Mouse (Mus musculus) thymus, postnatal 0 days (tissue): Measurements from ENCODE around the gene Gm15140. TPM values are rescaled to one million over a fixed set of nuclear protein-coding genes. Genes with fewer than 3 reads are reported as not detected.
"Not testable (repeated sequence)": the region's sequence is repeated elsewhere in the genome, so short reads cannot be mapped to it uniquely, and the experiment has no call there.

ENCODE experiments used
- DNase-seq: peaks from one replicate; pipeline ENCODE4 v3.0.0-alpha.2; 2015; ENCODE audit warnings: low spot score
- polyA plus RNA-seq: library from polyadenylated mRNA; unstranded; fragments of >200 nt; fragmentation: Nextera tagmentation; extraction: Ambion mirVana; gene quantifications from 2 replicates; pipeline ENCODE4 v1.2.1, GENCODE M21; 2015

Gene Gm15140
- not detected in 2 replicates for polyA plus RNA-seq

DNA sequence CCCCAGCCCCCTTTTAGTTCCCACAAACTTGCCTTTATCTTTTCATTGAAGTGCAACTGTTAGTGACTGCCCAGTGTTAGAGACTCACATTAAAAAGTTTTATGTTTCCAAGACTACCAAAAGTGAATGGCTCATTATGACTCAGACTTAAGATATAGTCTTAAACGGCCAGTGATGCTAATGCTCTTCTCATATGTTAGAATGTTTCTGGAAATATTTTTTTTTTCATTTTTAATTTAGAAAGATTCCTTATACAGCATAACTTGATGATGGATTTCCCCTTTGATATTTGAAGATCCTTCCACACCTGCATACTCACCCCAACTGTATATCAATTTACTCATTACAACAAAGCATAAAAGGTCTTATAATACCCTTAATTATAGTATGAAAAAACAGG lies at the start of gene Gm15140:
Gene Gm15140, minus strand, starts transcription at position 101 of the 400 bp plus-strand sequence.
- DNase-seq: not testable (repeated sequence)

Other genes starting within 250 kb of the Gm15140 start
- not detected in 2 replicates for gene Samt1, start 108.0 kb downstream of the Gm15140 start, polyA plus RNA-seq
- not detected in 2 replicates for gene 4921511M17Rik, start 86.9 kb downstream of the Gm15140 start, polyA plus RNA-seq
- gene Gm10057, start 65.6 kb downstream of the Gm15140 start, polyA plus RNA-seq: not detected in 2 replicates
- gene 4930524N10Rik, start 222.7 kb upstream of the Gm15140 start, polyA plus RNA-seq: not detected in 2 replicates